Mouse (Mus musculus) myocyte (in vitro differentiated cells): ENCODE measurements at regions not wholly inside any gene's neighbourhood (a gene's known extent, or its start where the extent isn't known, plus 50 kb on each side); places are given as distances from the start of the nearest gene placed in this dataset.

Experiments
- H3K27me3 ChIP-seq: one replicate; pipeline ENCODE4 v1.6.1; 2011; ENCODE audit not compliant: control insufficient read depth, insufficient read depth, insufficient read length
- H3K36me3 ChIP-seq: one replicate; pipeline ENCODE4 v1.6.1; 2011; ENCODE audit not compliant: control insufficient read depth, insufficient read depth
- H3K4me2 ChIP-seq: one replicate; pipeline ENCODE4 v1.6.1; 2011; ENCODE audit warnings: low read depth, control low read depth
- H3K4me3 ChIP-seq: one replicate; pipeline ENCODE4 v1.5.1; 2011; ENCODE audit warnings: mild to moderate bottlenecking, control low read depth, moderate library complexity
- H3K79me2 ChIP-seq: one replicate; pipeline ENCODE4 v1.6.1; 2011; ENCODE audit not compliant: control insufficient read depth, insufficient read depth
- H3ac ChIP-seq: one replicate; pipeline ENCODE4 v1.6.1; 2011; ENCODE audit not compliant: control insufficient read depth, insufficient read length
- CEBPB ChIP-seq: IDR thresholded peaks from 2 replicates; pipeline ENCODE4 v1.6.1; 2011; ENCODE audit warnings: mild to moderate bottlenecking, moderate library complexity; ENCODE audit not compliant: poor library complexity, insufficient read depth, severe bottlenecking
- E2F4 ChIP-seq: IDR thresholded peaks from one replicate; pipeline ENCODE4 v1.6.1; 2011; ENCODE audit warnings: mild to moderate bottlenecking, control low read depth, moderate library complexity; ENCODE audit not compliant: insufficient read depth
- MAX ChIP-seq: IDR thresholded peaks from one replicate; pipeline ENCODE4 v1.6.1; 2011; ENCODE audit warnings: low read depth, mild to moderate bottlenecking, control low read depth
- MYOD1 ChIP-seq, 3 experiments: IDR thresholded peaks; one replicate each; pipeline ENCODE4 v1.6.1; 2011; ENCODE audit warnings: control low read depth in 2 of 3, low read depth in 2 of 3, mild to moderate bottlenecking in 2 of 3, moderate library complexity in 1 of 3; ENCODE audit not compliant: insufficient read length in 2 of 3, control insufficient read depth in 1 of 3
- MYOG ChIP-seq, 3 experiments: IDR thresholded peaks; one replicate each; pipeline ENCODE4 v1.6.1; 2011; ENCODE audit warnings: control low read depth in 2 of 3, low read depth in 2 of 3, mild to moderate bottlenecking in 2 of 3; ENCODE audit not compliant: insufficient read length in 2 of 3, control insufficient read depth in 1 of 3, insufficient read depth in 1 of 3
- POLR2A ChIP-seq: IDR thresholded peaks from one replicate; pipeline ENCODE4 v1.6.1; 2011; ENCODE audit warnings: low read depth, mild to moderate bottlenecking, control low read depth, moderate library complexity; ENCODE audit not compliant: insufficient read length
- POLR2AphosphoS2 ChIP-seq: IDR thresholded peaks from one replicate; pipeline ENCODE4 v1.6.1; 2011; ENCODE audit warnings: low read depth, control low read depth; ENCODE audit not compliant: insufficient read length
- REST ChIP-seq: IDR thresholded peaks from one replicate; pipeline ENCODE4 v1.6.1; 2011; ENCODE audit warnings: mild to moderate bottlenecking, control low read depth, moderate library complexity; ENCODE audit not compliant: insufficient read depth, insufficient read length
- SRF ChIP-seq: IDR thresholded peaks from one replicate; pipeline ENCODE4 v1.6.1; 2011; ENCODE audit warnings: low read depth; ENCODE audit not compliant: control insufficient read depth, insufficient read length
- TCF12 ChIP-seq: IDR thresholded peaks from one replicate; pipeline ENCODE4 v1.6.1; 2011; ENCODE audit warnings: mild to moderate bottlenecking, control low read depth; ENCODE audit not compliant: poor library complexity, insufficient read depth, severe bottlenecking
- TCF3 ChIP-seq: IDR thresholded peaks from one replicate; pipeline ENCODE4 v1.6.1; 2011; ENCODE audit warnings: low read depth, control low read depth; ENCODE audit not compliant: insufficient read length
- USF1 ChIP-seq: IDR thresholded peaks from one replicate; pipeline ENCODE4 v1.6.1; 2011; ENCODE audit warnings: low read depth, mild to moderate bottlenecking, control low read depth, moderate library complexity

DNA sequence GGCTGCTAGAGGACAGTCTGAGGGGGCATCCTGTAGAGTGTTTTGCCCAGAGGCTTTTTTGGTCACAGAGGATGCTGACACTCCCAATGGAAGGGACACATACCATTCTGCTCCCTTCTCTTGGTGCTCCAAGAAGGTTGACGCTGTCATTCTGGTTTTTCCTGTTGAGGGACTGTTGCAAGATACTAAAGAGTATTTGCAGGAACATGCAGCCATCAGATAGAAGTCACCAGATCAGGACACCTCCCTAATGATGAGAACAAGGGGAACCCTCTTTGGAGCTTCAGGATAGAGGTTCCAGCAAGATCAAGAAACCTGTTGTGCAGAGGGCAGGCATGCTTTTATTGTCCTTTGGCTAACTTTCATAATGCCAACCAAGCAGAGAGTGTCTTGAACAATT lies 431.1 kb upstream of the Zmiz1 start:
- no peak overlapping the region for H3K4me3 ChIP-seq
- no peaks in the 10 kb centered on the region for H3K27me3 ChIP-seq
- no peaks in the 10 kb centered on the region for H3K79me2 ChIP-seq
- H3K4me2 ChIP-seq = no peak overlapping the region
- H3K36me3 ChIP-seq = no peaks in the 10 kb centered on the region
- TF ChIP-seq POLR2AphosphoS2 (no peak), SRF (no peak), TCF12 (no peak), MAX (no peak), MYOG (IDR thresholded peaks at IDR 0.05; ENCODE audit: control insufficient read depth in 1 of 3, insufficient read depth in 1 of 3, insufficient read length in 2 of 3, low read depth in 2 of 3) (no peak), POLR2A (no peak), CEBPB (no peak), REST (no peak), E2F4 (no peak), TCF3 (no peak), MYOD1 (IDR thresholded peaks at IDR 0.05; ENCODE audit: control insufficient read depth in 1 of 3, insufficient read length in 2 of 3, low read depth in 2 of 3) (no peak), USF1 (no peak)
- no peak overlapping the region for H3ac ChIP-seq

DNA sequence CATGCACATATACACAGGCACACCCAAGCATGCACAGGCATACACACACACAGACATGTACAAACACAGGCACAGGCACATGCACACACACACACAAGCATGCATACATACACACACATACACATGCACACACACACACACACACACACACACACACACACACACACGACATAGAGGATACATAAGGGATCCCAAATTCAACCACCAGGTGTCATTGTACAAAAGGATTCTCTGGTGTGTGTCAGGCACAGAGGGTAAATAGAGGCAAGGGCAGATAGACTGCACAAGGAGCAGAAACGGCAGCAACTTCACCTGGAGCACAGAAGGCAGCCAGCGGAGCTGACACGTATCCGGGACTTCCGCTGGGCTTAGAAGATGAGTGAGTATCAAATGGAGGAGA lies 428.1 kb upstream of the Zmiz1 start:
- Histone ChIP-seq H3ac (no peak overlapping the region), H3K4me2 (no peak overlapping the region), H3K4me3 (no peak overlapping the region), H3K27me3 (no peaks in the 10 kb centered on the region), H3K79me2 (no peaks in the 10 kb centered on the region), H3K36me3 (no peaks in the 10 kb centered on the region)
- TF ChIP-seq MAX (no peak), E2F4 (no peak), POLR2A (no peak), POLR2AphosphoS2 (no peak), TCF12 (no peak)

DNA sequence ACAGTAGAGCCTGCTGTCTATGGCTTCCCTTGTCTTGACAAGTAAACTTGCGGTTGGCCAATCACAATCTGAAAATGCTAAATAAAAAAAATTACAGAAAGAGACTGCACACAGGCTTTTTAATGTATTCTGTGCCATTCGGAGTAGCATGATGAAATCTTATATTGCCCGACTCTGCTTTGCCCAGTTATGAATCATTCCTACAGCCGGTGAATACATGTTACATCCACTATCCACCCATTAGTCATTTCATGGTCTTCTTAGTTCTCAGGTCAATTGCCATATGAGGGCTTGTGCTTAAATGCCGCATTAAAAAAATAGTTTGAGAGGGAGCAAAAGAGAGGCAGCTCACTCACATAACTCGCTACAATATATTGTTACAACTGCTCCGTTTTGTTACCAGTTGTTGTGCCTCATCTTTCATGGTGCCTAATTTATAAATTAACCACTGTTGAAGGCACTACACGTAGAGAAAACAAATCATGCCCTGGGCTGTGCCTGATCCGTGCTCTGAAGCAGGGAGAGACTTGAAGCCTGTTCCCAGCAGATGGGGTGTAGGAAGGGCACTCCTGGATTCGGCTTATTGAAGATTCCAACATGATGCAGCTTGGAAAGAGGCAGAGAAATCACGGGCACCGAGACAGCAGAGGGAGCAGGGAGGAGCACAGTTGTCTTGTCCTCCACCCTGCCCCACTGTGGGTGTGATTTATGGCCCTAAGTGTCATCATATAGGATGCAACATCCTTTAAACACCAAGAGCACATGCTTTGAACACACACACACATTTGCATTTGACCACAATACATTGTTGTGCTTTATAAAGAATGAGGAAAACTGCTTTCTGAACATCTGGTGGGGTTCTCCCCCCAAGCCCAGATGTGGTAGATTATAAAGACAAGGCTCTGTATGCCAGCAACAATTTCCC lies 427.0 kb upstream of the Zmiz1 start:
- Histone ChIP-seq H3K4me2 (peak overlapping the region; percentile 67), H3ac (no peak overlapping the region)
- no peak for TF ChIP-seq MYOG (IDR thresholded peaks at IDR 0.05; ENCODE audit: control insufficient read depth in 1 of 3, insufficient read depth in 1 of 3, insufficient read length in 2 of 3, low read depth in 2 of 3)
- no peak for TF ChIP-seq TCF12
- 0 out of 2 replicates have a peak, but pooled peaks have one; percentile 33 for TF ChIP-seq CEBPB
- TF ChIP-seq E2F4 = no peak

DNA sequence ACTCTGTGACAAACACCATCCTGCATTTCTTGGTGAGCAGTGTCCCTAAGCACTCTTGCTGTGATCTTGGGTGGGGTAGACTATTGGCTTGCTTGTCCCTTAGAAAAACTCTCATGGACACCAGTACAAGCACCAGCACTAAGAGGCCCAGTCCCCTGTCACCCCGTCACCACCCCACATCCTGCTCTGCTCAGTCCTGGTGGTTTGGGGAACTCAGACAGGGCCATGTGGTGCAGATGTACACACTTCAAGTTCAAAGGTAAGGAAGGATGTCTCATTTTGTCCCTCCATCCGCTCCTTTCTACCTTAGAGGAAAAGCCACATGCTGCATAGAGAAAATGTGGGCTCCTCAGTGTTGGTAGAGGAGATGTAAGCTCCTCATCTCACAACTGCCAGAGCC lies 426.1 kb upstream of the Zmiz1 start:
- Histone ChIP-seq H3K79me2 (no peaks in the 10 kb centered on the region), H3ac (no peak overlapping the region), H3K27me3 (no peaks in the 10 kb centered on the region), H3K4me2 (peak overlapping the region; percentile 67), H3K36me3 (no peaks in the 10 kb centered on the region), H3K4me3 (no peak overlapping the region)
- TF ChIP-seq MAX = no peak
- no peak for TF ChIP-seq POLR2A
- TF ChIP-seq POLR2AphosphoS2 = no peak
- no peak for TF ChIP-seq TCF12
- no peak for TF ChIP-seq USF1
- TF ChIP-seq E2F4 = no peak
- no peak for TF ChIP-seq SRF
- no peak for TF ChIP-seq CEBPB
- no peak for TF ChIP-seq MYOG (IDR thresholded peaks at IDR 0.05; ENCODE audit: control insufficient read depth in 1 of 3, insufficient read depth in 1 of 3, insufficient read length in 2 of 3, low read depth in 2 of 3)
- TF ChIP-seq TCF3 = no peak
- no peak for TF ChIP-seq REST
- TF ChIP-seq MYOD1 (IDR thresholded peaks at IDR 0.05; ENCODE audit: control insufficient read depth in 1 of 3, insufficient read length in 2 of 3, low read depth in 2 of 3) = no peak

More for the DNA sequence above, 427.0 kb upstream of the Zmiz1 start:
- Histone ChIP-seq H3K36me3 (no peaks in the 10 kb centered on the region), H3K4me3 (no peak overlapping the region), H3K27me3 (no peaks in the 10 kb centered on the region), H3K79me2 (no peaks in the 10 kb centered on the region)

DNA sequence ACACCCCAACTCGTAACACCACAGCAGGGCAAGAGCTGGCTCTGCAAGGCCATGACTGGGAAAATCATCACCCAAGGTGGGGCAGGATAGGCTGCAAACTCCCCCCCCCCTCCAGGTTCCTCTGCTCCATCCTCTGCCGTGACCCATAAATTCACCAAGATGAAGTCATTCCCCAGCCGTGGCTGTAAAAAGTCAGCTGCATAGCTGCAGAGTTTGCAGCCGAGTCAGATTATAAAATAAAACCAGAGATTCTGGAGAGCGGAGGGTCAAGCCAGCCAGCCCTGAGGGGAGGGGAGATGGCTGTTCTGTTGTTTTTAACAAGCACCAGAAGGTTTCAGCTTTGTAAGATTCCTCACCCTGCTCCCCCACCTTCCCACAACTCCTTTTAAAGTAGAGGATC lies 416.7 kb upstream of the Zmiz1 start:
- Histone ChIP-seq H3K27me3 (no peaks in the 10 kb centered on the region), H3K4me2 (no peak overlapping the region)
- TF ChIP-seq USF1 (no peak), CEBPB (no peak), E2F4 (no peak)

More for the DNA sequence above, 416.7 kb upstream of the Zmiz1 start:
- Histone ChIP-seq H3K79me2 (no peaks in the 10 kb centered on the region), H3K36me3 (no peaks in the 10 kb centered on the region), H3K4me3 (no peak overlapping the region), H3ac (no peak overlapping the region)
